ENCODE assay signal across 15 mouse cellular contexts in genomic region chr2:48520535-48520971, GRCm38 (mm10).
DNase-seq lines count a peak whose midpoint lies in the region; ATAC-seq and TF ChIP-seq lines count a peak whose summit lies in the region.
"Had no signal": no experiment of that assay in that cellular context is flagged by ENCODE, and none has a peak within 500 bp of the region (broad histone marks: within the 10 kb centered on the region; RNA-seq: fewer than 3 reads in every experiment).

No protein-coding gene starts in this region.

- no peaks in the 10 kb centered on the region for H3K27me3 ChIP-seq in midbrain, embryonic 14.5 days (ENCODE audit: control insufficient read depth, insufficient read depth, low read length)
- H3K27me3 ChIP-seq: forebrain, embryonic 13.5 days; liver, embryonic 15.5 days; neural tube, embryonic 13.5 days had no signal

- no peaks in the 10 kb centered on the region for H3K36me3 ChIP-seq in midbrain, embryonic 14.5 days (ENCODE audit: control insufficient read depth, insufficient read depth, low read length)
- H3K36me3 ChIP-seq: liver, embryonic 15.5 days; neural tube, embryonic 13.5 days had no signal

- no peak overlapping the region for H3K27ac ChIP-seq in left cerebral cortex, adult 2 months
- no peak overlapping the region for H3K27ac ChIP-seq in midbrain, embryonic 14.5 days (replicated peaks; ENCODE audit: low read depth, low read length)
- H3K27ac ChIP-seq: forebrain, embryonic 13.5 days; hindbrain, embryonic 14.5 days; liver, embryonic 15.5 days; neural tube, embryonic 13.5 days had no signal

- H3K9ac ChIP-seq in midbrain, embryonic 14.5 days (replicated peaks; ENCODE audit: low read length), result no peak overlapping the region
- H3K9ac ChIP-seq: forebrain, embryonic 13.5 days; hindbrain, embryonic 14.5 days; liver, embryonic 15.5 days; neural tube, embryonic 13.5 days had no signal

- intact Hi-C loops in left cerebral cortex, adult 2 months (cut with DNase I), result no loop called here

- H3K9me3 ChIP-seq in midbrain, embryonic 14.5 days (ENCODE audit: control insufficient read depth, low read length), result no peaks in the 10 kb centered on the region
- H3K9me3 ChIP-seq: forebrain, embryonic 13.5 days; liver, embryonic 15.5 days; neural tube, embryonic 13.5 days had no signal

- no peak overlapping the region for H3K4me2 ChIP-seq in midbrain, embryonic 14.5 days (ENCODE audit: low read length)
- H3K4me2 ChIP-seq: forebrain, embryonic 13.5 days; hindbrain, embryonic 14.5 days; liver, embryonic 15.5 days; midbrain, embryonic 11.5 days; neural tube, embryonic 13.5 days had no signal

- DNase-seq in embryo, embryonic 10 days (ENCODE audit: low spot score), result peak; percentile 52
- DNase-seq in embryo, embryonic 9.5 days (ENCODE audit: extremely low spot score), result no peak
- DNase-seq in embryo, embryonic 11 days, result peak; percentile 46
- peak; percentile 10 for DNase-seq in gastrocnemius, postnatal 10 days
- DNase-seq in lung, postnatal 14 days, result peak; percentile 46
- no peak for DNase-seq in left cerebral cortex, adult 2 months (ENCODE audit: extremely low spot score in 1 of 2, low spot score in 2 of 2)
- DNase-seq in midbrain, embryonic 14.5 days, result no peak
- no peak for DNase-seq in left cerebral cortex, adult 11 months (ENCODE audit: low spot score)
- DNase-seq: adrenal gland, postnatal 14 days; kidney, adult 9 months had no signal

- WGBS in midbrain, embryonic 14.5 days, result 84% methylated on average over 2 of the region's 2 CpGs

- no peak for TF ChIP-seq CTCF in left cerebral cortex, adult 2 months (IDR thresholded peaks at IDR 0.05)

- H3K4me1 ChIP-seq in midbrain, embryonic 14.5 days (ENCODE audit: control insufficient read depth, insufficient read depth, low read length), result no peaks in the 10 kb centered on the region
- H3K4me1 ChIP-seq: forebrain, embryonic 13.5 days; liver, embryonic 15.5 days; neural tube, embryonic 13.5 days had no signal

- ATAC-seq in midbrain, embryonic 14.5 days (ENCODE audit: low FRiP score, low TSS enrichment), result no peak
- ATAC-seq: forebrain, embryonic 13.5 days had no signal

- H3K4me3 ChIP-seq in left cerebral cortex, adult 2 months, result no peak overlapping the region
- no peak overlapping the region for H3K4me3 ChIP-seq in midbrain, embryonic 14.5 days (replicated peaks; ENCODE audit: low read depth, low read length)
- H3K4me3 ChIP-seq: forebrain, embryonic 13.5 days; liver, embryonic 15.5 days; neural tube, embryonic 13.5 days had no signal

Comparison
In these comparisons a context has a peak if more than half of its experiments do, and no peak if none do; other contexts are left out.
1. DNase-seq: peak in embryo, embryonic 10 days (single experiment), embryo, embryonic 11 days (single experiment), gastrocnemius, postnatal 10 days (single experiment) and lung, postnatal 14 days (single experiment); none in embryo, embryonic 9.5 days (single experiment), left cerebral cortex, adult 2 months (0 of 2), midbrain, embryonic 14.5 days (single experiment) and left cerebral cortex, adult 11 months (single experiment).